13 mouse cellular contexts compared by ENCODE assay signal in genomic region chr14:77272248-77272930, GRCm38 (mm10).
DNase-seq lines count a peak whose midpoint lies in the region; ATAC-seq and TF ChIP-seq lines count a peak whose summit lies in the region.
"Had no signal": no experiment of that assay in that cellular context is flagged by ENCODE, and none has a peak within 500 bp of the region (broad histone marks: within the 10 kb centered on the region; RNA-seq: fewer than 3 reads in every experiment).

No protein-coding gene starts in this region.

- no peaks in the 10 kb centered on the region for H3K36me3 ChIP-seq in midbrain, embryonic 13.5 days
- no peaks in the 10 kb centered on the region for H3K36me3 ChIP-seq in midbrain, postnatal 0 days (ENCODE audit: insufficient read depth, low read length)
- no peaks in the 10 kb centered on the region for H3K36me3 ChIP-seq in hindbrain, embryonic 12.5 days
- no peaks in the 10 kb centered on the region for H3K36me3 ChIP-seq in neural tube, embryonic 14.5 days (ENCODE audit: control insufficient read depth, insufficient read depth, low read length)

- DNase-seq in heart, postnatal 4 days: peak; percentile 15
- DNase-seq in heart, postnatal 36 days: no peak
- no peak for DNase-seq in midbrain, postnatal 0 days (ENCODE audit: low spot score)
- DNase-seq in cerebellum, adult 18-20 months: no peak
- DNase-seq: adrenal gland, adult 2 months; cerebellum, adult 11 months; gastrocnemius, postnatal 14 days; thymus, postnatal 36 days had no signal

- no peaks in the 10 kb centered on the region for H3K9me3 ChIP-seq in midbrain, embryonic 13.5 days
- H3K9me3 ChIP-seq in midbrain, postnatal 0 days (ENCODE audit: low read length): no peaks in the 10 kb centered on the region
- H3K9me3 ChIP-seq in hindbrain, embryonic 12.5 days (replicated peaks): no peaks in the 10 kb centered on the region
- no peaks in the 10 kb centered on the region for H3K9me3 ChIP-seq in neural tube, embryonic 14.5 days (ENCODE audit: control insufficient read depth, low read length)

- ATAC-seq in midbrain, embryonic 13.5 days: no peak
- no peak for ATAC-seq in midbrain, postnatal 0 days (ENCODE audit: low FRiP score)
- ATAC-seq in hindbrain, embryonic 12.5 days (ENCODE audit: low FRiP score): no peak
- no peak for ATAC-seq in neural tube, embryonic 14.5 days (ENCODE audit: low read depth)
- ATAC-seq: lung, postnatal 0 days; Patski had no signal

- no peak overlapping the region for H3K4me2 ChIP-seq in midbrain, embryonic 13.5 days (replicated peaks)
- H3K4me2 ChIP-seq in midbrain, postnatal 0 days (ENCODE audit: low read depth, low read length, poor library complexity, severe bottlenecking): no peak overlapping the region
- H3K4me2 ChIP-seq in hindbrain, embryonic 12.5 days (replicated peaks): no peak overlapping the region
- H3K4me2 ChIP-seq in neural tube, embryonic 14.5 days (ENCODE audit: low read depth, low read length): peak overlapping the region; percentile 2; the same call in 1 of the 2 replicates

- H3K27ac ChIP-seq in midbrain, embryonic 13.5 days: peak overlapping the region; percentile 39; the same call in 1 of the 2 replicates
- H3K27ac ChIP-seq in midbrain, postnatal 0 days (ENCODE audit: low read depth, low read length): no peak overlapping the region
- H3K27ac ChIP-seq in hindbrain, embryonic 12.5 days: peak overlapping the region; percentile 73; the same call in 1 of the 2 replicates
- H3K27ac ChIP-seq in neural tube, embryonic 14.5 days (ENCODE audit: low read depth, low read length): no peak overlapping the region

- H3K27me3 ChIP-seq in midbrain, embryonic 13.5 days: no peaks in the 10 kb centered on the region
- H3K27me3 ChIP-seq in midbrain, postnatal 0 days (ENCODE audit: insufficient read depth, low read length): no peaks in the 10 kb centered on the region
- H3K27me3 ChIP-seq in hindbrain, embryonic 12.5 days: no peaks in the 10 kb centered on the region
- H3K27me3 ChIP-seq in neural tube, embryonic 14.5 days (ENCODE audit: control insufficient read depth, insufficient read depth, low read length): no peaks in the 10 kb centered on the region
- H3K27me3 ChIP-seq: Patski had no signal

- no peak overlapping the region; the same call in 1 of the 2 replicates for H3K9ac ChIP-seq in midbrain, embryonic 13.5 days (replicated peaks)
- H3K9ac ChIP-seq in midbrain, postnatal 0 days (replicated peaks; ENCODE audit: low read length, poor library complexity, severe bottlenecking): no peak overlapping the region
- no peak overlapping the region for H3K9ac ChIP-seq in hindbrain, embryonic 12.5 days
- no peak overlapping the region for H3K9ac ChIP-seq in neural tube, embryonic 14.5 days (replicated peaks; ENCODE audit: low read depth, low read length)

- TF ChIP-seq CTCF in midbrain, postnatal 0 days (IDR thresholded peaks at IDR 0.05): no peak

- WGBS in midbrain, embryonic 13.5 days: 69% methylated on average over 12 of the region's 12 CpGs
- WGBS in midbrain, postnatal 0 days: 56% methylated on average over 12 of the region's 12 CpGs
- WGBS in hindbrain, embryonic 12.5 days: 73% methylated on average over 12 of the region's 12 CpGs
- WGBS in neural tube, embryonic 14.5 days: 63% methylated on average over 12 of the region's 12 CpGs

- no peak overlapping the region for H3K4me3 ChIP-seq in midbrain, embryonic 13.5 days (replicated peaks)
- H3K4me3 ChIP-seq in midbrain, postnatal 0 days (ENCODE audit: low read depth, low read length): no peak overlapping the region
- no peak overlapping the region for H3K4me3 ChIP-seq in hindbrain, embryonic 12.5 days
- H3K4me3 ChIP-seq in neural tube, embryonic 14.5 days (ENCODE audit: low read depth, low read length): no peak overlapping the region

- H3K4me1 ChIP-seq in midbrain, embryonic 13.5 days (replicated peaks): peaks cover 34% of the 10 kb centered on the region
- H3K4me1 ChIP-seq in midbrain, postnatal 0 days (ENCODE audit: insufficient read depth, low read length): peaks cover 6% of the 10 kb centered on the region; the same call in 1 of the 2 replicates
- peaks cover 15% of the 10 kb centered on the region for H3K4me1 ChIP-seq in hindbrain, embryonic 12.5 days
- peaks cover 9% of the 10 kb centered on the region; the same call in 1 of the 2 replicates for H3K4me1 ChIP-seq in neural tube, embryonic 14.5 days (ENCODE audit: control insufficient read depth, insufficient read depth, low read length)

- intact Hi-C loops in heart, postnatal 36 days (cut with DNase I): no loop called here

Comparison
In these comparisons a context has a peak if more than half of its experiments do, and no peak if none do; other contexts are left out.
1. H3K27ac ChIP-seq: peak in midbrain, embryonic 13.5 days (single experiment) and hindbrain, embryonic 12.5 days (single experiment); none in midbrain, postnatal 0 days (single experiment) and neural tube, embryonic 14.5 days (single experiment).